Mouse (Mus musculus): ENCODE results near the gene Emp2. TPM values are rescaled to one million over a fixed set of nuclear protein-coding genes. Genes with fewer than 3 reads are reported as not detected.
A peak's percentile ranks its signal among the peaks of the same experiment; 100 is the strongest.

The Emp2 gene
- 20.4 and 22.5 TPM in 2 replicates for polyA plus RNA-seq (2015; fragmentation: Nextera tagmentation; extraction: Ambion mirVana)

- Histone ChIP-seq H3K36me3 (no peaks in the 10 kb centered on the region), H3K4me3 (peak within 1 kb of the TSS; percentile 60), H3K27ac (no peak within 1 kb of the TSS), H3K27me3 (0 out of 2 replicates have a peak, but pooled peaks cover 4% of the 10 kb centered on the region), H3K9ac (peak within 1 kb of the TSS; percentile 72), H3K4me2 (replicated peaks) (peak within 1 kb of the TSS; percentile 82), H3K9me3 (no peaks in the 10 kb centered on the region), H3K4me1 (peaks cover 35% of the 10 kb centered on the region)
- WGBS = under 1% methylated on average over 34 of the region's 40 CpGs
- peak; percentile 91 for ATAC-seq (ENCODE audit: low FRiP score, low read depth)
These were observed at the start of gene Emp2 for GRCm38 (mm10) chr16:10313646-10314088. Gene Emp2 (minus strand): TSS chr16:10313968.

DNA sequence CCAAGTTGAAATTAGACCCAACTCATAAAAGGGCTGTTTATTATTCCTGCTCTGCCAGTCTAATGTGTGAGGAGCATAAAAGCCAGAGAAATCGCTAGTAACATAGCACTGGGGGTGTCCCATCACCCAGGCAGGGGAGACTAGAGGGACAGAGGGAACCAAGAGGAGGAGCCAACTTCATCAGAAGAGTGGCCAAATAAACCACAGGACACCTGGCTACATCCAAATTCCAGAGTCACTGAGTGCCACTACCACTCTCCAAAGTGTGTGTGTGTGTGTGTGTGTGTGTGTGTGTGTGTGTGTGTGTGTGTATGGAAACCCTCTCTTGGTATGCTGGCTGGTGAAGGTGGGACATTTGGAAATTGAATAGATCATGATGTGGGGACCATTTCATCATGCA, 49.3 kb upstream of the Emp2 start:
- H3K27me3 ChIP-seq = no peaks in the 10 kb centered on the region
- peaks cover 18% of the 10 kb centered on the region for H3K4me1 ChIP-seq
- H3K4me3 ChIP-seq = no peak overlapping the region
- H3K9ac ChIP-seq = no peak overlapping the region
- no peak for ATAC-seq (ENCODE audit: low FRiP score, low read depth)
- H3K4me2 ChIP-seq (replicated peaks) = no peak overlapping the region
- no peaks in the 10 kb centered on the region for H3K9me3 ChIP-seq
- WGBS = 41% methylated on average over 1 of the region's 1 CpGs
- H3K27ac ChIP-seq = no peak overlapping the region
- H3K36me3 ChIP-seq = no peaks in the 10 kb centered on the region

GRCm38 (mm10) chr16:10359241-10359640, 45.5 kb upstream of the Emp2 start:
- no peak overlapping the region for H3K4me3 ChIP-seq
- no peak overlapping the region for H3K4me2 ChIP-seq (replicated peaks)
- 72% methylated on average over 6 of the region's 6 CpGs for WGBS
- H3K27me3 ChIP-seq = no peaks in the 10 kb centered on the region
- no peak for ATAC-seq (ENCODE audit: low FRiP score, low read depth)
- no peak overlapping the region for H3K9ac ChIP-seq
- H3K9me3 ChIP-seq = no peaks in the 10 kb centered on the region
- H3K36me3 ChIP-seq = no peaks in the 10 kb centered on the region
- peaks cover 11% of the 10 kb centered on the region; the same call in 1 of the 2 replicates for H3K4me1 ChIP-seq
- no peak overlapping the region for H3K27ac ChIP-seq

DNA sequence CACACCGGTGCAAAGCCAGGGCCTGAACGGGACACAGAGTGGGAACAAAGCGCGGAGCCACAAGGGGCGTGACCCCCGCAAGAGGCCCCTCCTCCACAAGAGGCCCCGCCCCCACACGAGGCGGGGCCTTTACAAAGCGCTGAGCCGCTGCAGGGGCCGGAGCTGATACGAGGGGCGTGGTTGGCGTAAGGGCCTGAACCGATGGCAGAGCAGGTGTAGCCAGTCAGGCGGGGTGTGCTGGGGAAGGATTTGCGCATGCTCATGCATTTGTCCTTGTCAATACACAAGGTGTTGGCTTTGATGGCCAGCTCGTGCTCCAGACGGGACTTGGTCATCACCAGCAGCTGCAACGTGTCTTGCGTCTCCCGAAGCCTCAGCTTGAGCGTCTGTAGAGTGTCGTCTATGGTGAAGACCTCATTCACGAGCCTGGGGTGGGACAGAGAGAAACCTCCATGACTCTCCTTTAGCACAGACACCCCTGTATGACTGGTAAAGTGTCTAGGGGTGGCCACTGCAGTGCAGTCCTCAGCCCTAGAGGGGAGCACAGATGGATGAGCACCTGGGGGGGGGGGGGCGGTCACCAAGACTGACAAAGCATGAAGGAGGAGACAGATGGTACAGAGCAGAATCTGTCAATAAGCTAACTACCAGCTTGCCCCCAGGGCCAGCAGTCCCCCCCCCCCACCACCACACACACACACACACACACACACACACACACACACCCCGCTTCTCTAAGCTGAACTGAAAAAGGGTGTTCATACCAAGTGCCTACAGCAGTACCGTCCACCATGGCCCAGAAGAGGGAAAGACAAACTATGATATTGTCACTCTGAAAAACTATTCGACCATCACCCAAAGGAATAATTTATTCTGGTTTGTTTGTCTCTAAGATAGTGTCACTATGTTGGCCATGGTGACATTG, 44.5 kb upstream of the Emp2 start:
- Histone ChIP-seq H3K27ac (no peak overlapping the region), H3K9ac (peak overlapping the region; percentile 25; the same call in 1 of the 2 replicates), H3K4me3 (peak overlapping the region; percentile 21), H3K9me3 (no peaks in the 10 kb centered on the region), H3K27me3 (no peaks in the 10 kb centered on the region), H3K36me3 (no peaks in the 10 kb centered on the region), H3K4me1 (peaks cover 11% of the 10 kb centered on the region; the same call in 1 of the 2 replicates), H3K4me2 (replicated peaks) (peak overlapping the region; percentile 58)
- ATAC-seq (ENCODE audit: low FRiP score, low read depth) = peak; percentile 81; the same call in 1 of the 2 replicates
- WGBS = 14% methylated on average over 29 of the region's 30 CpGs

- no peak overlapping the region for H3K4me2 ChIP-seq (replicated peaks)
- H3K36me3 ChIP-seq = no peaks in the 10 kb centered on the region
- no peaks in the 10 kb centered on the region for H3K9me3 ChIP-seq
- H3K4me1 ChIP-seq = peaks cover 11% of the 10 kb centered on the region; the same call in 1 of the 2 replicates
- no peak; the same call in 1 of the 2 replicates for ATAC-seq (ENCODE audit: low FRiP score, low read depth)
- no peak overlapping the region for H3K27ac ChIP-seq
- H3K4me3 ChIP-seq = no peak overlapping the region
- no peaks in the 10 kb centered on the region for H3K27me3 ChIP-seq
- no peak overlapping the region for H3K9ac ChIP-seq
These were observed 41.2 kb upstream of the Emp2 start for GRCm38 (mm10) chr16:10355004-10355403.

- H3K9me3 ChIP-seq = no peaks in the 10 kb centered on the region
- H3K4me1 ChIP-seq = peaks cover 16% of the 10 kb centered on the region; the same call in 1 of the 2 replicates
- no peaks in the 10 kb centered on the region for H3K36me3 ChIP-seq
- 55% methylated on average over 9 of the region's 9 CpGs for WGBS
- no peak overlapping the region for H3K4me3 ChIP-seq
- no peak for ATAC-seq (ENCODE audit: low FRiP score, low read depth)
- H3K9ac ChIP-seq = no peak overlapping the region
- no peak overlapping the region for H3K27ac ChIP-seq
- H3K4me2 ChIP-seq (replicated peaks) = no peak overlapping the region
- H3K27me3 ChIP-seq = no peaks in the 10 kb centered on the region
These were observed 37.4 kb upstream of the Emp2 start for GRCm38 (mm10) chr16:10351050-10351636.

DNA sequence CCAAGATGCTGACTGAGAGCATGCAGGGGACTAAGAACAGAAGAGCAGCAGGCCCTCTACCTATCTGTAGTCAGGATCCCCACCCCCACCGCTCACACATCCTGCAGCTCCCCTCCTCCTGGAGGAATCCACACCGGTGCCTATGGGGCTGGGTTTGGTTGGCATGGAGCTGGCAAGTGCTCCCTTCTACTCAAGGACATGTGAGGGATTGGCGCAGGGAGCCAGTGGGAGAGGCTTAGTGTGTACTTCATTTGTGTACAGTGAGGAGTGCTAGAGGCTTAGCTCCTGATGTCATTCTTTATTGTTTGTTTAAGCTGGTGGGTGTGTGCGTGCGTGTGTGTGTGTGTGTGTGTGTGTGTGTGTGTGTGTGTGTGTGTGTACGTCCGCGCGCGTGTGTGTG, 36.1 kb upstream of the Emp2 start:
- no peak overlapping the region for H3K4me3 ChIP-seq
- no peak for ATAC-seq (ENCODE audit: low FRiP score, low read depth)
- H3K27me3 ChIP-seq = no peaks in the 10 kb centered on the region
- no peaks in the 10 kb centered on the region for H3K9me3 ChIP-seq
- H3K9ac ChIP-seq = no peak overlapping the region
- no peaks in the 10 kb centered on the region for H3K36me3 ChIP-seq
- H3K27ac ChIP-seq = no peak overlapping the region; the same call in 1 of the 2 replicates
- H3K4me1 ChIP-seq = 0 out of 2 replicates have a peak, but pooled peaks cover 11% of the 10 kb centered on the region
- WGBS = 86% methylated on average over 10 of the region's 10 CpGs
- no peak overlapping the region for H3K4me2 ChIP-seq (replicated peaks)

DNA sequence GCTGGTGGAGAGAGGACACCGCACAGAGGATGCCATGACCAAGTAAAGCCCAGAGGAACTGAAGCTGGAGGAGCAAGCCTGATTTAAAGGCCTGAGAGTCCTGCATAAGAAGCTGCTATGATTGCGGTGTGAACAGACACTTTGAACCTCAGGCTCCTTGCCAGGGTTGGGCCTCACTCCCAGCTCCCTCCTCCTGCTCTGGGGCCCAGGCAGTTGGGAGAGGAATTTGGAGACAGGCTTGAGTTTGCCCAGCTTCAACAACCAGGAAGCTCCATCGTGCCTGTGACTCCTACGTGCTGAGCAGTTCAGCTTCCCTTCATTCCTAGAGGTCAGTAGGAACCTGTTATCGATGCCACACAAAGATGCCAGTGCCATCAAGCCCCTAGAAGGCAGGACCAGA, 35.7 kb upstream of the Emp2 start:
- ATAC-seq (ENCODE audit: low FRiP score, low read depth) = no peak
- Histone ChIP-seq H3K4me2 (replicated peaks) (no peak overlapping the region), H3K27ac (no peak overlapping the region; the same call in 1 of the 2 replicates), H3K36me3 (no peaks in the 10 kb centered on the region), H3K9me3 (no peaks in the 10 kb centered on the region), H3K4me1 (0 out of 2 replicates have a peak, but pooled peaks cover 10% of the 10 kb centered on the region), H3K9ac (no peak overlapping the region), H3K27me3 (no peaks in the 10 kb centered on the region), H3K4me3 (no peak overlapping the region)
- 59% methylated on average over 5 of the region's 5 CpGs for WGBS

DNA sequence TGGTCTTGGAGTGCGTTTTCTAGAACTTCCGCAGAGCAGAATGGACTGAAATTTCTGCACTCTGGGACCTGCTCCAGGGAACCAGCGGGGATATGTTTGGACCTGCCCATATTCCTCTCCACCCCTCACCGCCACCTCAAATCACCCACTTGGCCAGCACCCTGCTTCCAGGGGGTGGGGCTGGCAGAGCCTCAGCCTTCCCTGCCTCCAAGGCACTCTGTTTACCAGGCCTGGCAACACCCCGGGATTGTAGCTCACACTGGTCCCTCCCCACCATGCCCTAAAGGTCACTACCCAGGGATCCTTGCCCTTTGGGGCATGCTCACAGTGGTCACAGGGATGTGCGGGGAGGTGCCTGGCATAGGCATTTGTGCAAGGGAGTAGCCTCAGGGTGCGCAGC, 33.8 kb upstream of the Emp2 start:
- no peaks in the 10 kb centered on the region for H3K27me3 ChIP-seq
- H3K27ac ChIP-seq = no peak overlapping the region
- no peak overlapping the region for H3K9ac ChIP-seq
- H3K9me3 ChIP-seq = no peaks in the 10 kb centered on the region
- no peak for ATAC-seq (ENCODE audit: low FRiP score, low read depth)
- H3K4me1 ChIP-seq = 0 out of 2 replicates have a peak, but pooled peaks cover 10% of the 10 kb centered on the region
- H3K4me3 ChIP-seq = no peak overlapping the region
- no peaks in the 10 kb centered on the region for H3K36me3 ChIP-seq
- 86% methylated on average over 7 of the region's 7 CpGs for WGBS
- H3K4me2 ChIP-seq (replicated peaks) = no peak overlapping the region

GRCm38 (mm10) chr16:10341110-10341509, 27.3 kb upstream of the Emp2 start:
- no peaks in the 10 kb centered on the region for H3K36me3 ChIP-seq
- no peak for ATAC-seq (ENCODE audit: low FRiP score, low read depth)
- H3K27me3 ChIP-seq = no peaks in the 10 kb centered on the region
- no peak overlapping the region for H3K27ac ChIP-seq
- H3K4me3 ChIP-seq = no peak overlapping the region
- H3K9ac ChIP-seq = no peak overlapping the region
- 61% methylated on average over 4 of the region's 4 CpGs for WGBS
- H3K4me2 ChIP-seq (replicated peaks) = no peak overlapping the region
- H3K4me1 ChIP-seq = no peaks in the 10 kb centered on the region
- H3K9me3 ChIP-seq = no peaks in the 10 kb centered on the region

GRCm38 (mm10) chr16:10339930-10340329, 26.2 kb upstream of the Emp2 start:
- H3K4me2 ChIP-seq (replicated peaks) = no peak overlapping the region
- no peaks in the 10 kb centered on the region for H3K36me3 ChIP-seq
- no peak overlapping the region for H3K9ac ChIP-seq
- no peak for ATAC-seq (ENCODE audit: low FRiP score, low read depth)
- H3K4me3 ChIP-seq = no peak overlapping the region
- H3K9me3 ChIP-seq = no peaks in the 10 kb centered on the region
- no peak overlapping the region for H3K27ac ChIP-seq
- 89% methylated on average over 10 of the region's 10 CpGs for WGBS
- H3K4me1 ChIP-seq = no peaks in the 10 kb centered on the region
- H3K27me3 ChIP-seq = no peaks in the 10 kb centered on the region

DNA sequence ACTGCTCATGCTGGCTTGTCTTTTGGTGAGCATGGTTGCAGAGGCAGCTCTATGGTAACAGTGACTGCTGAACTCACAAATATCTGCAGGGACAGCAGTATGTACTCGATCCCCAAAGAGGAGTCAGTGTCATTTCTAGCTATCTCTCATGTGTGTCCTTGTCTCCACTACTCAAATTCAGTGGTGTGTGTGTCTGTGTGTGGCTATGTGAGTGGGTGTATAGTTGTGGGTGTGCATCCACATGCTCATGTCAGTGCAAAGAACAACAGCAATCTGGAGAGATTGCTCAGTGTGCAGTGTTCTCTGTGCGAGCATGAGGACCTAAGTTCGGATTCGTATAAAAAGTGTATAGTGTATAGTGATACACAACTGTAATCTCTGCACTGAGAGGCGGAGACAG, 24.8 kb upstream of the Emp2 start:
- Histone ChIP-seq H3K4me1 (no peaks in the 10 kb centered on the region), H3K9ac (no peak overlapping the region), H3K27ac (no peak overlapping the region), H3K36me3 (no peaks in the 10 kb centered on the region), H3K4me2 (replicated peaks) (no peak overlapping the region), H3K4me3 (no peak overlapping the region), H3K27me3 (no peaks in the 10 kb centered on the region), H3K9me3 (no peaks in the 10 kb centered on the region)
- WGBS = 93% methylated on average over 5 of the region's 5 CpGs
- ATAC-seq (ENCODE audit: low FRiP score, low read depth) = no peak
